Mouse (Mus musculus) hindbrain, postnatal 0 days (tissue): ENCODE measurements at regions not wholly inside any gene's neighbourhood (a gene's known extent, or its start where the extent isn't known, plus 50 kb on each side); places are given as distances from the start of the nearest gene placed in this dataset.

Experiments
- ATAC-seq: fragments of 200-750 bp; cut with Nextera tagmentation; 2 replicates; pipeline ENCODE4 v1.8.0; 2017; ENCODE audit warnings: mild to moderate bottlenecking, moderate TSS enrichment, moderate library complexity
- DNase-seq: peaks from one replicate; pipeline ENCODE4 v3.0.0-alpha.2; 2015; ENCODE audit warnings: low spot score
- H3K27ac ChIP-seq: fragments of 300-500 bp; sonication (generic); 2 replicates; pipeline ENCODE4 v1.5.1; 2014; ENCODE audit warnings: mild to moderate bottlenecking
- H3K27me3 ChIP-seq: fragments of 300-500 bp; sonication (generic); 2 replicates; pipeline ENCODE4 v1.6.1; 2014; ENCODE audit warnings: low read length, mixed read lengths; ENCODE audit not compliant: insufficient read depth
- H3K36me3 ChIP-seq: fragments of 300-500 bp; sonication (generic); 2 replicates; pipeline ENCODE4 v1.6.1; 2014; ENCODE audit warnings: low read length, mixed read lengths; ENCODE audit not compliant: insufficient read depth
- H3K4me1 ChIP-seq: fragments of 300-500 bp; sonication (generic); 2 replicates; pipeline ENCODE4 v1.6.1; 2014; ENCODE audit warnings: antibody characterized with exemption, low read length, mixed read lengths; ENCODE audit not compliant: insufficient read depth
- H3K4me2 ChIP-seq: fragments of 300-500 bp; sonication (generic); 2 replicates; pipeline ENCODE4 v1.6.1; 2014; ENCODE audit warnings: low read depth, mild to moderate bottlenecking, low read length, moderate library complexity, mixed read lengths
- H3K4me3 ChIP-seq: fragments of 300-500 bp; sonication (generic); 2 replicates; pipeline ENCODE4 v1.5.1; 2014; ENCODE audit warnings: low read length
- H3K9ac ChIP-seq: fragments of 300-500 bp; sonication (generic); replicated peaks from 2 replicates; pipeline ENCODE4 v1.6.1; 2014; ENCODE audit warnings: mild to moderate bottlenecking, low read length, moderate library complexity, mixed read lengths
- H3K9me3 ChIP-seq: fragments of 300-500 bp; sonication (generic); 2 replicates; pipeline ENCODE4 v1.6.1; 2016; ENCODE audit warnings: low read length, mixed read lengths
- CTCF ChIP-seq: IDR thresholded peaks from 2 replicates; pipeline ENCODE4 v1.5.1; 2016; ENCODE audit warnings: antibody characterized with exemption, control low read depth, low read depth
- WGBS: fragments of 180-500 bp; shearing (Covaris S2); extraction: QIAGEN DNeasy Blood & Tissue Kit; methylation state at CpG from one replicate; pipeline ENCODE4 v1.1.7; 2014; 5-methylcytosine and 5-hydroxymethylcytosine counted together

GRCm38 (mm10) chr6:127364591-127365187 is 82.0 kb upstream of the Parp11 start:
- Histone ChIP-seq H3K4me2 (no peak overlapping the region), H3K4me1 (0 out of 2 replicates have a peak, but pooled peaks cover 5% of the 10 kb centered on the region), H3K27ac (no peak overlapping the region), H3K4me3 (no peak overlapping the region), H3K9ac (no peak overlapping the region), H3K9me3 (no peaks in the 10 kb centered on the region), H3K27me3 (0 out of 2 replicates have a peak, but pooled peaks cover 3% of the 10 kb centered on the region), H3K36me3 (no peaks in the 10 kb centered on the region)
- no peak for TF ChIP-seq CTCF
- DNase-seq = no peak
- no peak for ATAC-seq
- WGBS = 58% methylated on average over 5 of the region's 5 CpGs

GRCm38 (mm10) chr6:127365246-127365645 is 81.4 kb upstream of the Parp11 start:
- Histone ChIP-seq H3K36me3 (no peaks in the 10 kb centered on the region), H3K27ac (no peak overlapping the region), H3K4me1 (0 out of 2 replicates have a peak, but pooled peaks cover 5% of the 10 kb centered on the region), H3K27me3 (0 out of 2 replicates have a peak, but pooled peaks cover 3% of the 10 kb centered on the region), H3K4me3 (no peak overlapping the region), H3K9me3 (no peaks in the 10 kb centered on the region), H3K9ac (no peak overlapping the region), H3K4me2 (no peak overlapping the region)
- 50% methylated on average over 7 of the region's 7 CpGs for WGBS
- no peak for TF ChIP-seq CTCF
- ATAC-seq (no peak), DNase-seq (no peak)

GRCm38 (mm10) chr6:127365651-127366050 is 81.0 kb upstream of the Parp11 start:
- WGBS = 51% methylated on average over 2 of the region's 2 CpGs
- TF ChIP-seq CTCF = no peak
- Histone ChIP-seq H3K9me3 (no peaks in the 10 kb centered on the region), H3K9ac (no peak overlapping the region), H3K4me1 (0 out of 2 replicates have a peak, but pooled peaks cover 5% of the 10 kb centered on the region), H3K27ac (no peak overlapping the region), H3K4me3 (no peak overlapping the region), H3K4me2 (no peak overlapping the region), H3K27me3 (0 out of 2 replicates have a peak, but pooled peaks cover 3% of the 10 kb centered on the region), H3K36me3 (no peaks in the 10 kb centered on the region)
- DNase-seq (no peak), ATAC-seq (no peak)

GRCm38 (mm10) chr6:127373052-127373451 is 73.6 kb upstream of the Parp11 start:
- Histone ChIP-seq H3K9me3 (no peaks in the 10 kb centered on the region), H3K9ac (no peak overlapping the region), H3K27me3 (no peaks in the 10 kb centered on the region), H3K36me3 (no peaks in the 10 kb centered on the region), H3K27ac (no peak overlapping the region), H3K4me2 (no peak overlapping the region), H3K4me1 (peaks cover 9% of the 10 kb centered on the region; the same call in 1 of the 2 replicates), H3K4me3 (no peak overlapping the region)
- no peak for TF ChIP-seq CTCF
- peak; percentile 56; the same call in 1 of the 2 replicates for ATAC-seq
- 34% methylated on average over 5 of the region's 5 CpGs for WGBS
- DNase-seq = peak; percentile 31

- DNase-seq (peak; percentile 18), ATAC-seq (no peak)
- TF ChIP-seq CTCF = peak; percentile 40
- Histone ChIP-seq H3K36me3 (no peaks in the 10 kb centered on the region), H3K4me3 (no peak overlapping the region), H3K9ac (no peak overlapping the region), H3K27me3 (no peaks in the 10 kb centered on the region), H3K4me2 (no peak overlapping the region), H3K27ac (peak overlapping the region; percentile 11; the same call in 1 of the 2 replicates), H3K9me3 (no peaks in the 10 kb centered on the region), H3K4me1 (peaks cover 9% of the 10 kb centered on the region; the same call in 1 of the 2 replicates)
- WGBS = 64% methylated on average over 13 of the region's 13 CpGs
These were observed 72.7 kb upstream of the Parp11 start for GRCm38 (mm10) chr6:127373797-127374463.

- WGBS = 41% methylated on average over 12 of the region's 12 CpGs
- ATAC-seq = no peak
These were observed 72.0 kb upstream of the Parp11 start for GRCm38 (mm10) chr6:127374464-127375143.

More at GRCm38 (mm10) chr6:127374464-127375143, 72.0 kb upstream of the Parp11 start:
- Histone ChIP-seq H3K27ac (peak overlapping the region; percentile 11; the same call in 1 of the 2 replicates), H3K36me3 (no peaks in the 10 kb centered on the region), H3K4me2 (no peak overlapping the region), H3K27me3 (no peaks in the 10 kb centered on the region), H3K4me3 (no peak overlapping the region), H3K9me3 (no peaks in the 10 kb centered on the region), H3K9ac (no peak overlapping the region), H3K4me1 (peaks cover 9% of the 10 kb centered on the region; the same call in 1 of the 2 replicates)
- TF ChIP-seq CTCF = no peak
- peak; percentile 61 for DNase-seq
